Mouse (Mus musculus) liver, embryonic 12.5 days (tissue): ENCODE measurements around the gene Arid5b. TPM values are rescaled to one million over a fixed set of nuclear protein-coding genes. Genes with fewer than 3 reads are reported as not detected.
A peak's percentile ranks its signal among the peaks of the same experiment; 100 is the strongest.

ENCODE experiments used
- ATAC-seq: fragments of 200-750 bp; cut with Nextera tagmentation; 2 replicates; pipeline ENCODE4 v1.8.0; 2017; ENCODE audit warnings: moderate number of reproducible peaks, mild to moderate bottlenecking, moderate library complexity
- H3K27ac ChIP-seq: fragments of 300-500 bp; sonication (generic); 2 replicates; pipeline ENCODE4 v1.5.1; 2016; ENCODE audit warnings: mild to moderate bottlenecking
- H3K27me3 ChIP-seq: fragments of 300-500 bp; sonication (generic); replicated peaks from 2 replicates; pipeline ENCODE4 v1.6.1; 2016; ENCODE audit warnings: mild to moderate bottlenecking, moderate library complexity
- H3K36me3 ChIP-seq: fragments of 300-500 bp; sonication (generic); 2 replicates; pipeline ENCODE4 v1.6.1; 2016; ENCODE audit warnings: mild to moderate bottlenecking, moderate library complexity
- H3K4me1 ChIP-seq: fragments of 300-500 bp; sonication (generic); 2 replicates; pipeline ENCODE4 v1.6.1; 2016
- H3K4me2 ChIP-seq: fragments of 300-500 bp; sonication (generic); 2 replicates; pipeline ENCODE4 v1.6.1; 2016; ENCODE audit warnings: mild to moderate bottlenecking, moderate library complexity
- H3K4me3 ChIP-seq: fragments of 300-500 bp; sonication (generic); 2 replicates; pipeline ENCODE4 v1.5.1; 2016; ENCODE audit warnings: mild to moderate bottlenecking, moderate library complexity
- H3K9ac ChIP-seq: fragments of 300-500 bp; sonication (generic); 2 replicates; pipeline ENCODE4 v1.6.1; 2016; ENCODE audit warnings: mild to moderate bottlenecking, moderate library complexity
- H3K9me3 ChIP-seq: fragments of 300-500 bp; sonication (generic); replicated peaks from 2 replicates; pipeline ENCODE4 v1.6.1; 2016; ENCODE audit warnings: mild to moderate bottlenecking, moderate library complexity
- WGBS: fragments of 180-500 bp; shearing (Covaris S2); methylation state at CpG from one replicate; pipeline ENCODE4 v1.1.7; 2016; ENCODE audit not compliant: insufficient replicate concordance; 5-methylcytosine and 5-hydroxymethylcytosine counted together
- polyA plus RNA-seq: library from polyadenylated mRNA; unstranded; fragments of >200 nt; fragmentation: Nextera tagmentation; extraction: Ambion mirVana; gene quantifications from 2 replicates; pipeline ENCODE4 v1.2.1, GENCODE M21; 2016

Gene Arid5b
- polyA plus RNA-seq, 1 experiment from 2014 or later: 7.2 TPM

DNA sequence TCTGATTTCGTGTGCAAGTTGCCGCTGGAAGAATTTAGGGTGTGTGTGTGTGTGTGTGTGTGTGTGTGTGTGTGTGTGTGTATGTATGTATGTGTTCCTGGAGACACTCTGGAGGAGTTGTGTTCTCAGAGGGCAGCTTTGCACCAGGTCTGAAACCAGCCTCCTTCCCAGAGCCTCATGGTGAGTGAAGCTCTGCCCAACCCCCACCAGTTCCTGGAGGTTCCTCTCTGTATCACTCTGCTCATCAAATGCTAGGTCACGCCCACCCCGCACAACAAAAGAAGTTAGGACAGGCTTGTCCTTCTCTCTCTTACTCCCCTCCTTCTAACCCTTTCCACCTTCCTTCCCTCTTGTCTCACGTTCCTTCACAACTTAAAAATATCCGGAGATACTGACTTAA lies 234.6 kb downstream of the Arid5b start:
- Histone ChIP-seq H3K9me3 (no peaks in the 10 kb centered on the region), H3K9ac (no peak overlapping the region), H3K27ac (no peak overlapping the region), H3K4me2 (no peak overlapping the region), H3K27me3 (no peaks in the 10 kb centered on the region), H3K36me3 (0 out of 2 replicates have a peak, but pooled peaks cover 4% of the 10 kb centered on the region), H3K4me1 (peaks cover 5% of the 10 kb centered on the region), H3K4me3 (no peak overlapping the region)
- WGBS: 35% methylated on average over 6 of the region's 6 CpGs
- peak; percentile 44; the same call in 1 of the 2 replicates for ATAC-seq
